Mouse (Mus musculus) cortical plate, adult 2 months (tissue): ENCODE measurements around the gene Aig1.

ENCODE experiments used
- CTCF ChIP-seq: fragments of 200-500 bp; IDR thresholded peaks from 2 replicates; pipeline ENCODE4 v1.5.1; 2011; ENCODE audit warnings: mild to moderate bottlenecking, control low read depth, low read length; ENCODE audit not compliant: insufficient read depth; ENCODE audit errors: extremely low read depth
- POLR2A ChIP-seq: fragments of 200-500 bp; IDR thresholded peaks from 2 replicates; pipeline ENCODE4 v1.6.1; 2011; ENCODE audit warnings: mild to moderate bottlenecking, low read length, control low read depth; ENCODE audit not compliant: insufficient read depth; ENCODE audit errors: extremely low read depth

- no peak for TF ChIP-seq CTCF
- no peak for TF ChIP-seq POLR2A
Observed at GRCm38 (mm10) chr10:13730039-13730748, 138.6 kb downstream of the Aig1 start.
